Mouse (Mus musculus): ENCODE measurements around the gene Lin54. TPM values are rescaled to one million over a fixed set of nuclear protein-coding genes. Genes with fewer than 3 reads are reported as not detected.

Lin54 gene
- total and polyA plus RNA-seq, 3 experiments, result 11.8 to 14.1 (median 12.9) TPM

DNA sequence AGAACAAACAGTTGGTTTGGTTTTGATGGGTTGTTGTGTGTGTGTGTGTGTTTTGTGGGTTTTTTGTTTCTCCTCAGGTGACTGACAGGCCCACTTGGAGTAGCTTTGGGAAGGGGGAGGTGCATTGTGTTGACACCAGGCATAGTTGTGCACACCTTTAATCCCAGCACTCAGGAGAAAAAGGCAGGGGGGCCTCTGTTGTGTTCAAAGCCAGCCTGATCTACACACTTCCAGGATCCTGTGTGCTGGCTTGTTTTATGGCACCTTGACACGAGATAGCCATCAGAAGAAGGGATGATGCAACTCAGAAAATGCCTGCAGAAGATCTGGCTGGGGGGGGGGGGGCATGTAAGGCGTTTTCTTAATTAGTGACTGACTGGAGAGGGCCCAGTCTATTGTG, 69.5 kb downstream of the Lin54 start (continued):
- TF ChIP-seq NELFE (IDR thresholded peaks at IDR 0.05; ENCODE audit: low read depth, low read length), result no peak

DNA sequence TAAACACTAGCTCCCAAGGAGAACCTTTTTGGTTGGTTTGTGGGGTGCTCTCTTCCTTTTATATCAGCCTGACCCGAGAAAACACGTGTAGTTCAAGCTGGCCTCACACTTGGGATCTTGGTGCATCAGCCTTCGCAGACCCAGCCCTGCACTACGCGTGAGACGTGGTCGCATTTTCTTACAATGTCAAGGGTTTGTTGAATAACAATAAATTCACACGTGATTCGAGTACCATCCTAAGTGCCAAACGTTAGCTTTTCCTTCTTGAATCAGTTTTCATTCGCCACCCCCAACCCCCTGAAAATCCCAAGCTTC, 70.4 kb downstream of the Lin54 start:
- Histone ChIP-seq H3K4me1 (ENCODE audit: control insufficient read depth in 1 of 2, insufficient read depth in 2 of 2) (peaks cover 3 to 27% of the 10 kb centered on the region in 2 experiments; a peak in 3 of 4 replicates), H3K27ac (ENCODE audit: insufficient read depth, low read depth) (peak overlapping the region; percentile 66), H3K36me3 (replicated peaks in 1 of 2; ENCODE audit: control insufficient read depth in 1 of 2, insufficient read depth in 1 of 2, low read length in 1 of 2) (peaks cover 27 to 40% of the 10 kb centered on the region in 2 experiments), H3K9ac (ENCODE audit: insufficient read depth, low read depth) (peak overlapping the region; percentile 60), H3K79me2 (replicated peaks; ENCODE audit: control insufficient read depth, extremely low read depth, insufficient read depth, poor library complexity, severe bottlenecking) (peaks cover 47% of the 10 kb centered on the region), H3K9me3 (replicated peaks; ENCODE audit: low read length) (no peaks in the 10 kb centered on the region), H3K4me2 (ENCODE audit: insufficient read depth, low read depth, poor library complexity, severe bottlenecking) (peak overlapping the region; percentile 91), H3K4me3 (replicated peaks in 1 of 3; ENCODE audit: low read depth in 2 of 3, low read length in 2 of 3, poor library complexity in 1 of 3) (peak overlapping the region; percentile 73 to 98 (median 96)), H3K27me3 (replicated peaks) (no peaks in the 10 kb centered on the region)
- in situ Hi-C loops (cut with MboI; ENCODE audit: low pct_ligation_motif_present, low pct_unique_long_range_greater_than_20kb, low sequenced_read_pairs) (no loop called here), dilution Hi-C loops (cut with MboI; ENCODE audit: extremely low pct_ligation_motif_present, extremely low pct_unique_long_range_greater_than_20kb, low sequenced_read_pairs) (no loop called here)
- DNase-seq (ENCODE audit: extremely low read depth), result no peak
- TF ChIP-seq ZMIZ1 (IDR thresholded peaks at IDR 0.05; ENCODE audit: low read depth, low read length) (no peak), MXI1 (IDR thresholded peaks at IDR 0.05; ENCODE audit: low read depth, low read length) (peak; percentile 41), USF2 (conservative IDR thresholded peaks at IDR 0.05; ENCODE audit: low read depth, low read length) (no peak), MYC (IDR thresholded peaks at IDR 0.05; ENCODE audit: low read depth, low read length) (peak; percentile 78), MAX (IDR thresholded peaks at IDR 0.05; ENCODE audit: low read length) (peak; percentile 45; the same call in 1 of the 2 replicates), ZKSCAN1 (IDR thresholded peaks at IDR 0.05; ENCODE audit: borderline replicate concordance, low read depth, low read length) (no peak)

DNA sequence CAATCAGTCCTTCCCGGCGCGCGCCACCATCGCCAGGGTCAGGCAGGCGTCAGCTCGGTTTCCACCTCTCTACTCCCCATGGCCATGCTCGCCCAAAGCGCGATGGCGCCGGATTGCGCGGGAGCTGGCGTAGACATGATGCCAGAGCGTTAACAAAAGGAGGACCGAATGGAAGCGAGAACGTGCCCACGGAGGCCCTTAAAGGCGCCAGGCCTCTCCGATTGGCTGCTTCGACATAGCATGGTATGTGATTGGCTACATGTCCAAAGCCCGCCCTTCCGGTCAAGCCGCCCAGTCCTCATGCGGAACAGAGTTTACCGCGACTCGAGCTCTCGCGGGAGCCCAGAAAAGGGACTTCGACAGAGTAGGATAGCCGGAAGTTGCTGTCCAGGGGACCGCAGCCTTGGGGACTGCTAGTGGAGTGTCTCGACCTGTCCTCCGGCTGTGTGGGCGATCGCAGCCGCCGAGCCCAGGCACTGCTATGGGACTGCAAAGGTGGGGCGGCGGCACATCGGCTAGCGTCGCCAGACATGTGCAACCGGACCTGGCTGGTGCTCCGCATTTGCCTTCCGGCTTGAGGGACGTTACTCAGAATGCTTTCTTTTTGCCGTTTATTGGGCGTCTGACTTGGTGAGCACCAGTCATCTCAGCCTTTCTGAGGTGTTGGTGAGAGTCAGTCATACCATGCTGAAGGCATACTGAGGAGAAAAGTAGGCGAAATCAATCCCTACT, 70.9 kb downstream of the Lin54 start:
- peak overlapping the region; percentile 81 for H3K27ac ChIP-seq (ENCODE audit: insufficient read depth, low read depth)
- peaks cover 32 to 43% of the 10 kb centered on the region in 2 experiments for H3K36me3 ChIP-seq (replicated peaks in 1 of 2; ENCODE audit: control insufficient read depth in 1 of 2, insufficient read depth in 1 of 2, low read length in 1 of 2)
- no peaks in the 10 kb centered on the region for H3K9me3 ChIP-seq (replicated peaks; ENCODE audit: low read length)
- peaks cover 53% of the 10 kb centered on the region for H3K79me2 ChIP-seq (replicated peaks; ENCODE audit: control insufficient read depth, extremely low read depth, insufficient read depth, poor library complexity, severe bottlenecking)
- H3K9ac ChIP-seq (ENCODE audit: insufficient read depth, low read depth), result peak overlapping the region; percentile 60
- in situ Hi-C loops (cut with MboI; ENCODE audit: low pct_ligation_motif_present, low pct_unique_long_range_greater_than_20kb, low sequenced_read_pairs), result no loop called here
- no peaks in the 10 kb centered on the region for H3K27me3 ChIP-seq (replicated peaks)
- DNase-seq (ENCODE audit: extremely low read depth), result peak; percentile 98
- peak overlapping the region; percentile 83 to 98 (median 96) for H3K4me3 ChIP-seq (replicated peaks in 1 of 3; ENCODE audit: low read depth in 2 of 3, low read length in 2 of 3, poor library complexity in 1 of 3)
- dilution Hi-C loops (cut with MboI; ENCODE audit: extremely low pct_ligation_motif_present, extremely low pct_unique_long_range_greater_than_20kb, low sequenced_read_pairs), result no loop called here
- H3K4me1 ChIP-seq (ENCODE audit: control insufficient read depth in 1 of 2, insufficient read depth in 2 of 2), result peaks cover 3 to 32% of the 10 kb centered on the region in 2 experiments; a peak in 3 of 4 replicates
- 0 out of 2 replicates have a peak overlapping the region, but pooled peaks have one; percentile 4 for H3K4me2 ChIP-seq (ENCODE audit: insufficient read depth, low read depth, poor library complexity, severe bottlenecking)
- TF ChIP-seq ZMIZ1 (IDR thresholded peaks at IDR 0.05; ENCODE audit: low read depth, low read length) (peak; percentile 99), JUND (conservative IDR thresholded peaks at IDR 0.05; ENCODE audit: low read depth, low read length) (no peak), USF2 (conservative IDR thresholded peaks at IDR 0.05; ENCODE audit: low read depth, low read length) (no peak), ZC3H11A (IDR thresholded peaks at IDR 0.05; ENCODE audit: low read depth, low read length) (no peak), POLR2A (IDR thresholded peaks at IDR 0.05; ENCODE audit: low read depth, low read length) (peak; percentile 99), MXI1 (IDR thresholded peaks at IDR 0.05; ENCODE audit: low read depth, low read length) (peak; percentile 84), CTCF (conservative IDR thresholded peaks at IDR 0.05 in 1 of 2, IDR thresholded peaks at IDR 0.05 in 1 of 2; ENCODE audit: low read depth in 2 of 2, low read length in 2 of 2) (no peak), UBTF (IDR thresholded peaks at IDR 0.05; ENCODE audit: low read depth, low read length) (no peak), USF1 (IDR thresholded peaks at IDR 0.05; ENCODE audit: low read depth, low read length) (no peak), BHLHE40 (IDR thresholded peaks at IDR 0.05; ENCODE audit: low read depth, low read length) (peak; percentile 87), E2F4 (IDR thresholded peaks at IDR 0.05; ENCODE audit: insufficient replicate concordance, low read depth, low read length) (peak; percentile 90; the same call in 1 of the 2 replicates), HCFC1 (IDR thresholded peaks at IDR 0.05; ENCODE audit: low read depth, low read length) (peak; percentile 84), SMC3 (IDR thresholded peaks at IDR 0.05; ENCODE audit: low read depth, low read length) (no peak), EP300 (IDR thresholded peaks at IDR 0.05; ENCODE audit: low read length) (no peak), CHD1 (IDR thresholded peaks at IDR 0.05; ENCODE audit: low read depth, low read length) (no peak), MYC (IDR thresholded peaks at IDR 0.05; ENCODE audit: low read depth, low read length) (peak; percentile 99), MEF2A (IDR thresholded peaks at IDR 0.05; ENCODE audit: borderline replicate concordance, low read depth, low read length) (no peak), MAFK (IDR thresholded peaks at IDR 0.05; ENCODE audit: insufficient replicate concordance, low read length) (no peak), NRF1 (IDR thresholded peaks at IDR 0.05; ENCODE audit: low read depth, low read length) (peak; percentile 42), KAT2A (IDR thresholded peaks at IDR 0.05; ENCODE audit: insufficient replicate concordance, low read length) (0 out of 2 replicates have a peak, but pooled peaks have one; percentile 77), ZNF384 (IDR thresholded peaks at IDR 0.05; ENCODE audit: low read depth, low read length) (no peak), PAX5 (IDR thresholded peaks at IDR 0.05; ENCODE audit: low read length) (no peak), ETS1 (conservative IDR thresholded peaks at IDR 0.05; ENCODE audit: low read depth, low read length) (0 out of 2 replicates have a peak, but pooled peaks have one; percentile 15), RCOR1 (conservative IDR thresholded peaks at IDR 0.05; ENCODE audit: low read depth, low read length) (no peak), TCF12 (IDR thresholded peaks at IDR 0.05; ENCODE audit: low read depth, low read length) (peak; percentile 94), IRF4 (IDR thresholded peaks at IDR 0.05; ENCODE audit: low read depth, low read length) (peak; percentile 53; the same call in 1 of the 2 replicates), NELFE (IDR thresholded peaks at IDR 0.05; ENCODE audit: low read depth, low read length) (peak; percentile 99)

Measured in CH12.LX (cell line).